Mouse (Mus musculus): ENCODE results near the gene Nectin2.
"Not testable (repeated sequence)": the region's sequence is repeated elsewhere in the genome, so short reads cannot be mapped to it uniquely, and the experiment has no call there.

Gene Nectin2

GRCm38 (mm10) chr7:19690845-19691244 lies 59.4 kb downstream of the Nectin2 start:
- no peak for DNase-seq (ENCODE audit: low read depth, low spot score)

GRCm38 (mm10) chr7:19688611-19689010 lies 61.7 kb downstream of the Nectin2 start:
- no peak for DNase-seq (ENCODE audit: low read depth, low spot score)

- no peak for DNase-seq (ENCODE audit: low read depth, low spot score)
Observed at GRCm38 (mm10) chr7:19688101-19688500, 62.2 kb downstream of the Nectin2 start.

GRCm38 (mm10) chr7:19686927-19687583 lies 63.2 kb downstream of the Nectin2 start:
- not testable (repeated sequence) for DNase-seq (ENCODE audit: low read depth, low spot score)

- DNase-seq (ENCODE audit: low read depth, low spot score) = no peak
Observed at GRCm38 (mm10) chr7:19686521-19686920, 63.8 kb downstream of the Nectin2 start.

- DNase-seq (ENCODE audit: low read depth, low spot score) = no peak
Observed at GRCm38 (mm10) chr7:19685374-19685773, 64.9 kb downstream of the Nectin2 start.

GRCm38 (mm10) chr7:19683771-19684201 lies 66.5 kb downstream of the Nectin2 start:
- no peak for DNase-seq (ENCODE audit: low read depth, low spot score)

GRCm38 (mm10) chr7:19682979-19683378 lies 67.3 kb downstream of the Nectin2 start:
- no peak for DNase-seq (ENCODE audit: low read depth, low spot score)

- DNase-seq (ENCODE audit: low read depth, low spot score) = no peak
Observed at GRCm38 (mm10) chr7:19681202-19681694, 69.0 kb downstream of the Nectin2 start, which contains the start of the genes Gm44805 and Apoc4. TSS of gene Gm44805 (minus strand) at chr7:19681423. TSS of gene Apoc4 (minus strand) at chr7:19681479.

- no peak for DNase-seq (ENCODE audit: low read depth, low spot score)
Observed at GRCm38 (mm10) chr7:19680702-19681101, 69.6 kb downstream of the Nectin2 start.

GRCm38 (mm10) chr7:19678901-19679300 lies 71.4 kb downstream of the Nectin2 start:
- no peak for DNase-seq (ENCODE audit: low read depth, low spot score)

GRCm38 (mm10) chr7:19677872-19678271 lies 72.4 kb downstream of the Nectin2 start, which contains the start of gene Apoc2:
TSS of gene Apoc2 (minus strand) at chr7:19677941.
- DNase-seq (ENCODE audit: low read depth, low spot score) = no peak

GRCm38 (mm10) chr7:19676662-19677061 lies 73.6 kb downstream of the Nectin2 start:
- no peak for DNase-seq (ENCODE audit: low read depth, low spot score)

GRCm38 (mm10) chr7:19675824-19676223 lies 74.5 kb downstream of the Nectin2 start:
- DNase-seq (ENCODE audit: low read depth, low spot score) = no peak

GRCm38 (mm10) chr7:19673083-19673699 lies 77.1 kb downstream of the Nectin2 start:
- no peak for DNase-seq (ENCODE audit: low read depth, low spot score)

GRCm38 (mm10) chr7:19671511-19671910 lies 78.8 kb downstream of the Nectin2 start:
- DNase-seq (ENCODE audit: low read depth, low spot score) = no peak

- peak; percentile 98 for DNase-seq (ENCODE audit: low read depth, low spot score)
Observed at GRCm38 (mm10) chr7:19668947-19669721, 81.1 kb downstream of the Nectin2 start.

- DNase-seq (ENCODE audit: low read depth, low spot score) = no peak
Observed at GRCm38 (mm10) chr7:19667434-19667833, 82.8 kb downstream of the Nectin2 start.

GRCm38 (mm10) chr7:19666750-19667149 lies 83.5 kb downstream of the Nectin2 start:
- no peak for DNase-seq (ENCODE audit: low read depth, low spot score)

Data from brain, adult 2 months (tissue).